Mouse (Mus musculus): ENCODE data around the gene Cldn34c2. TPM values are rescaled to one million over a fixed set of nuclear protein-coding genes. Genes with fewer than 3 reads are reported as not detected.
"Not testable (repeated sequence)": the region's sequence is repeated elsewhere in the genome, so short reads cannot be mapped to it uniquely, and the experiment has no call there.

Gene Cldn34c2
- polyA plus RNA-seq (2015; fragmentation: Nextera tagmentation; extraction: Ambion mirVana): not detected in 2 replicates

- H3K36me3 ChIP-seq (replicated peaks; ENCODE audit: insufficient read depth, low read length); H3K9me3 ChIP-seq (ENCODE audit: low read length); H3K4me3 ChIP-seq (ENCODE audit: low read depth, low read length); DNase-seq; H3K27me3 ChIP-seq (ENCODE audit: insufficient read depth, low read length); H3K4me2 ChIP-seq (ENCODE audit: low read depth, low read length); H3K4me1 ChIP-seq (ENCODE audit: insufficient read depth); ATAC-seq; H3K9ac ChIP-seq (replicated peaks); H3K27ac ChIP-seq (ENCODE audit: low read depth): not testable (repeated sequence)
Observed at GRCm38 (mm10) chrX:123581400-123581799, at the start of gene Cldn34c2. Cldn34c2 (plus strand) TSS chrX:123581700.

GRCm38 (mm10) chrX:123551378-123551777 lies 30.1 kb upstream of the Cldn34c2 start:
- not testable (repeated sequence) for ATAC-seq; H3K9ac ChIP-seq (replicated peaks)
- WGBS (ENCODE audit: insufficient replicate concordance): 88% methylated on average over 13 of the region's 13 CpGs

GRCm38 (mm10) chrX:123612158-123612828 lies 30.8 kb downstream of the Cldn34c2 start:
- peak; percentile 75 for ATAC-seq
- 77% methylated on average over 6 of the region's 12 CpGs for WGBS (ENCODE audit: insufficient replicate concordance)

More at GRCm38 (mm10) chrX:123551378-123551777, 30.1 kb upstream of the Cldn34c2 start:
- not testable (repeated sequence) for H3K4me1 ChIP-seq (ENCODE audit: insufficient read depth); H3K27ac ChIP-seq (ENCODE audit: low read depth); H3K4me3 ChIP-seq (ENCODE audit: low read depth, low read length); DNase-seq; H3K36me3 ChIP-seq (replicated peaks; ENCODE audit: insufficient read depth, low read length); H3K27me3 ChIP-seq (ENCODE audit: insufficient read depth, low read length); H3K9me3 ChIP-seq (ENCODE audit: low read length); H3K4me2 ChIP-seq (ENCODE audit: low read depth, low read length)

More at GRCm38 (mm10) chrX:123612158-123612828, 30.8 kb downstream of the Cldn34c2 start:
- H3K9ac ChIP-seq (replicated peaks); DNase-seq; H3K4me2 ChIP-seq (ENCODE audit: low read depth, low read length); H3K36me3 ChIP-seq (replicated peaks; ENCODE audit: insufficient read depth, low read length); H3K27me3 ChIP-seq (ENCODE audit: insufficient read depth, low read length); H3K27ac ChIP-seq (ENCODE audit: low read depth); H3K9me3 ChIP-seq (ENCODE audit: low read length); H3K4me3 ChIP-seq (ENCODE audit: low read depth, low read length); H3K4me1 ChIP-seq (ENCODE audit: insufficient read depth): not testable (repeated sequence)

Other genes starting within 250 kb of the Cldn34c2 start
- gene Gm17467, start 123.1 kb downstream of the Cldn34c2 start, polyA plus RNA-seq (2015; fragmentation: Nextera tagmentation; extraction: Ambion mirVana): not detected in 2 replicates
- gene Cldn34c3, start 212.0 kb downstream of the Cldn34c2 start, polyA plus RNA-seq (2015; fragmentation: Nextera tagmentation; extraction: Ambion mirVana): not detected in 2 replicates

Measured in liver, postnatal 0 days (tissue).